10 mouse cellular contexts compared by ENCODE assay signal in genomic region chr14:20319420-20319819, GRCm38 (mm10). TPM values are rescaled to one million over a fixed set of nuclear protein-coding genes. Genes with fewer than 3 reads are reported as not detected.
DNase-seq lines count a peak whose midpoint lies in the region; ATAC-seq lines count a peak whose summit lies in the region.
"Had no signal": no experiment of that assay in that cellular context is flagged by ENCODE, and none has a peak within 500 bp of the region (broad histone marks: within the 10 kb centered on the region; RNA-seq: fewer than 3 reads in every experiment).

No protein-coding gene starts in this region.

- no peak overlapping the region for H3K4me3 ChIP-seq in forebrain, embryonic 14.5 days (ENCODE audit: low read depth, low read length)
- no peak overlapping the region for H3K4me3 ChIP-seq in forebrain, embryonic 12.5 days (replicated peaks)
- H3K4me3 ChIP-seq in midbrain, embryonic 14.5 days (replicated peaks; ENCODE audit: low read depth, low read length), result no peak overlapping the region
- H3K4me3 ChIP-seq in midbrain, embryonic 13.5 days (replicated peaks), result no peak overlapping the region
- H3K4me3 ChIP-seq: neural tube, embryonic 12.5 days had no signal

- no peak for ATAC-seq in forebrain, embryonic 14.5 days
- ATAC-seq in forebrain, embryonic 12.5 days (ENCODE audit: low FRiP score), result no peak
- no peak for ATAC-seq in midbrain, embryonic 14.5 days (ENCODE audit: low FRiP score, low TSS enrichment)
- no peak for ATAC-seq in midbrain, embryonic 13.5 days
- ATAC-seq in megakaryocyte-erythroid progenitor cell, adult 5-6 weeks (replicated peaks; ENCODE audit: low FRiP score, low TSS enrichment, poor library complexity, severe bottlenecking), result peak; percentile 58; the same call in 1 of the 2 replicates

- H3K9ac ChIP-seq in forebrain, embryonic 14.5 days (ENCODE audit: low read length), result no peak overlapping the region
- H3K9ac ChIP-seq in forebrain, embryonic 12.5 days, result no peak overlapping the region
- H3K9ac ChIP-seq in midbrain, embryonic 14.5 days (replicated peaks; ENCODE audit: low read length), result no peak overlapping the region
- no peak overlapping the region for H3K9ac ChIP-seq in midbrain, embryonic 13.5 days (replicated peaks)
- H3K9ac ChIP-seq: neural tube, embryonic 12.5 days had no signal

- peak; percentile 26 for DNase-seq in forebrain, embryonic 14.5 days (ENCODE audit: low spot score)
- peak; percentile 57 for DNase-seq in midbrain, embryonic 14.5 days
- peak; percentile 59 to 66 for DNase-seq in cerebellum, postnatal 10 days
- DNase-seq in kidney, postnatal 4 days, result peak; percentile 73 to 75
- DNase-seq in thymus, postnatal 25 days, result peak; percentile 53

- H3K27me3 ChIP-seq in forebrain, embryonic 14.5 days (replicated peaks; ENCODE audit: control insufficient read depth, insufficient read depth, low read length), result no peaks in the 10 kb centered on the region
- no peaks in the 10 kb centered on the region for H3K27me3 ChIP-seq in forebrain, embryonic 12.5 days
- no peaks in the 10 kb centered on the region for H3K27me3 ChIP-seq in midbrain, embryonic 14.5 days (ENCODE audit: control insufficient read depth, insufficient read depth, low read length)
- no peaks in the 10 kb centered on the region for H3K27me3 ChIP-seq in midbrain, embryonic 13.5 days
- H3K27me3 ChIP-seq: neural tube, embryonic 12.5 days had no signal

- H3K9me3 ChIP-seq in forebrain, embryonic 14.5 days (replicated peaks; ENCODE audit: control insufficient read depth, low read length), result no peaks in the 10 kb centered on the region
- H3K9me3 ChIP-seq in forebrain, embryonic 12.5 days, result no peaks in the 10 kb centered on the region
- H3K9me3 ChIP-seq in midbrain, embryonic 14.5 days (ENCODE audit: control insufficient read depth, low read length), result no peaks in the 10 kb centered on the region
- no peaks in the 10 kb centered on the region for H3K9me3 ChIP-seq in midbrain, embryonic 13.5 days
- H3K9me3 ChIP-seq: neural tube, embryonic 12.5 days had no signal

- H3K4me1 ChIP-seq in forebrain, embryonic 14.5 days (ENCODE audit: control insufficient read depth, insufficient read depth, low read length), result no peaks in the 10 kb centered on the region
- no peaks in the 10 kb centered on the region for H3K4me1 ChIP-seq in forebrain, embryonic 12.5 days
- H3K4me1 ChIP-seq in midbrain, embryonic 14.5 days (ENCODE audit: control insufficient read depth, insufficient read depth, low read length), result no peaks in the 10 kb centered on the region
- no peaks in the 10 kb centered on the region for H3K4me1 ChIP-seq in midbrain, embryonic 13.5 days (replicated peaks)
- H3K4me1 ChIP-seq: neural tube, embryonic 12.5 days had no signal

- peaks cover 51% of the 10 kb centered on the region for H3K36me3 ChIP-seq in forebrain, embryonic 14.5 days (ENCODE audit: control insufficient read depth, insufficient read depth, low read length)
- peaks cover 59% of the 10 kb centered on the region for H3K36me3 ChIP-seq in forebrain, embryonic 12.5 days (replicated peaks)
- H3K36me3 ChIP-seq in midbrain, embryonic 14.5 days (ENCODE audit: control insufficient read depth, insufficient read depth, low read length), result peaks cover 56% of the 10 kb centered on the region
- H3K36me3 ChIP-seq in midbrain, embryonic 13.5 days, result peaks cover 52% of the 10 kb centered on the region

- no peak overlapping the region for H3K4me2 ChIP-seq in forebrain, embryonic 14.5 days (ENCODE audit: low read length)
- H3K4me2 ChIP-seq in forebrain, embryonic 12.5 days, result no peak overlapping the region
- no peak overlapping the region for H3K4me2 ChIP-seq in midbrain, embryonic 14.5 days (ENCODE audit: low read length)
- no peak overlapping the region for H3K4me2 ChIP-seq in midbrain, embryonic 13.5 days (replicated peaks)
- H3K4me2 ChIP-seq: neural tube, embryonic 12.5 days had no signal

- H3K27ac ChIP-seq in forebrain, embryonic 14.5 days (ENCODE audit: low read depth, low read length), result no peak overlapping the region
- H3K27ac ChIP-seq in forebrain, embryonic 12.5 days, result no peak overlapping the region
- H3K27ac ChIP-seq in midbrain, embryonic 14.5 days (replicated peaks; ENCODE audit: low read depth, low read length), result no peak overlapping the region
- no peak overlapping the region for H3K27ac ChIP-seq in midbrain, embryonic 13.5 days
- H3K27ac ChIP-seq: neural tube, embryonic 12.5 days had no signal

- WGBS in forebrain, embryonic 14.5 days, result 74% methylated on average over 3 of the region's 3 CpGs
- whole genome bisulfite sequencing in forebrain, embryonic 12.5 days, result 83% methylated on average over 3 of the region's 3 CpGs
- WGBS in midbrain, embryonic 14.5 days, result 75% methylated on average over 3 of the region's 3 CpGs
- WGBS in midbrain, embryonic 13.5 days, result 74% methylated on average over 3 of the region's 3 CpGs

RNA-seq across cellular contexts. Expression of gene Nudt13, which starts 24.9 kb away (rescaled TPM):
- 11.1 and 14.7 TPM in 2 replicates for polyA plus RNA-seq in forebrain, embryonic 14.5 days (2014; fragmentation: Nextera tagmentation; extraction: Ambion mirVana)
- polyA plus RNA-seq in forebrain, embryonic 12.5 days (2016; fragmentation: Nextera tagmentation; extraction: Ambion mirVana), result 13.2 and 16.0 TPM in 2 replicates
- polyA plus RNA-seq in midbrain, embryonic 14.5 days (2014; fragmentation: Nextera tagmentation; extraction: Ambion mirVana), result 10.2 and 10.7 TPM in 2 replicates
- 12.7 and 14.6 TPM in 2 replicates for polyA plus RNA-seq in midbrain, embryonic 13.5 days (2015; fragmentation: Nextera tagmentation; extraction: Ambion mirVana)
- total RNA-seq in megakaryocyte-erythroid progenitor cell, adult 5-6 weeks (2014; fragmentation: Nextera tagmentation), result 9.2 and 13.0 TPM in 2 replicates
- 10.2 and 16.6 TPM in 2 replicates for total RNA-seq in megakaryocyte-erythroid progenitor cell, adult 5-6 weeks (2017)

RNA-seq across cellular contexts. Expression of gene Ecd, which starts 28.5 kb away (rescaled TPM):
- polyA plus RNA-seq in forebrain, embryonic 14.5 days (2014; fragmentation: Nextera tagmentation; extraction: Ambion mirVana), result 56.9 and 58.6 TPM in 2 replicates
- 63.6 and 64.0 TPM in 2 replicates for polyA plus RNA-seq in forebrain, embryonic 12.5 days (2016; fragmentation: Nextera tagmentation; extraction: Ambion mirVana)
- 43.7 and 55.1 TPM in 2 replicates for polyA plus RNA-seq in midbrain, embryonic 14.5 days (2014; fragmentation: Nextera tagmentation; extraction: Ambion mirVana)
- 56.9 and 57.1 TPM in 2 replicates for polyA plus RNA-seq in midbrain, embryonic 13.5 days (2015; fragmentation: Nextera tagmentation; extraction: Ambion mirVana)
- 68.2 and 69.1 TPM in 2 replicates for total RNA-seq in megakaryocyte-erythroid progenitor cell, adult 5-6 weeks (2014; fragmentation: Nextera tagmentation)
- 81.3 and 85.9 TPM in 2 replicates for total RNA-seq in megakaryocyte-erythroid progenitor cell, adult 5-6 weeks (2017)

RNA-seq across cellular contexts. Expression of gene Fam149b, which starts 28.5 kb away (rescaled TPM):
- 37.0 and 40.8 TPM in 2 replicates for polyA plus RNA-seq in forebrain, embryonic 14.5 days (2014; fragmentation: Nextera tagmentation; extraction: Ambion mirVana)
- polyA plus RNA-seq in forebrain, embryonic 12.5 days (2016; fragmentation: Nextera tagmentation; extraction: Ambion mirVana), result 53.0 and 55.3 TPM in 2 replicates
- 37.1 and 46.6 TPM in 2 replicates for polyA plus RNA-seq in midbrain, embryonic 14.5 days (2014; fragmentation: Nextera tagmentation; extraction: Ambion mirVana)
- 45.3 and 47.1 TPM in 2 replicates for polyA plus RNA-seq in midbrain, embryonic 13.5 days (2015; fragmentation: Nextera tagmentation; extraction: Ambion mirVana)
- 16.3 and 21.6 TPM in 2 replicates for total RNA-seq in megakaryocyte-erythroid progenitor cell, adult 5-6 weeks (2014; fragmentation: Nextera tagmentation)
- 21.6 and 37.3 TPM in 2 replicates for total RNA-seq in megakaryocyte-erythroid progenitor cell, adult 5-6 weeks (2017)

RNA-seq across cellular contexts. Expression of gene Kcnk16, which starts 50.4 kb away (rescaled TPM):
- not detected in 2 replicates for polyA plus RNA-seq in forebrain, embryonic 14.5 days (2014; fragmentation: Nextera tagmentation; extraction: Ambion mirVana)
- polyA plus RNA-seq in forebrain, embryonic 12.5 days (2016; fragmentation: Nextera tagmentation; extraction: Ambion mirVana), result not detected in 2 replicates
- not detected in 2 replicates for polyA plus RNA-seq in midbrain, embryonic 14.5 days (2014; fragmentation: Nextera tagmentation; extraction: Ambion mirVana)
- 0.07 TPM in 1 of 2 replicates, not detected in the other for polyA plus RNA-seq in midbrain, embryonic 13.5 days (2015; fragmentation: Nextera tagmentation; extraction: Ambion mirVana)
- not detected in 2 replicates for total RNA-seq in megakaryocyte-erythroid progenitor cell, adult 5-6 weeks (2014; fragmentation: Nextera tagmentation)
- total RNA-seq in megakaryocyte-erythroid progenitor cell, adult 5-6 weeks (2017), result not detected in 2 replicates
- total RNA-seq: hematopoietic stem cell, adult 5-6 weeks had no signal
- polyA plus RNA-seq: neural tube, embryonic 12.5 days had no signal
